ENCODE assay signal across 27 mouse cellular contexts in genomic region chr4:89463121-89463520, GRCm38 (mm10).
"Had no signal": no experiment of that assay in that cellular context is flagged by ENCODE, and none has a peak within 500 bp of the region (broad histone marks: within the 10 kb centered on the region; RNA-seq: fewer than 3 reads in every experiment).

No protein-coding gene starts in this region.

- H3K9me3 ChIP-seq: embryonic facial prominence, embryonic 10.5 days; embryonic facial prominence, embryonic 12.5 days; embryonic facial prominence, embryonic 13.5 days; embryonic facial prominence, embryonic 15.5 days; forebrain, embryonic 10.5 days; forebrain, embryonic 12.5 days; forebrain, embryonic 13.5 days; forebrain, embryonic 15.5 days; heart, embryonic 10.5 days had no signal

- H3K27me3 ChIP-seq: embryonic facial prominence, embryonic 12.5 days; embryonic facial prominence, embryonic 13.5 days; embryonic facial prominence, embryonic 15.5 days; forebrain, embryonic 13.5 days; forebrain, embryonic 15.5 days had no signal

- H3K4me3 ChIP-seq: embryonic facial prominence, embryonic 10.5 days; embryonic facial prominence, embryonic 12.5 days; embryonic facial prominence, embryonic 13.5 days; embryonic facial prominence, embryonic 15.5 days; erythroblast, embryonic 14.5 days; forebrain, embryonic 10.5 days; forebrain, embryonic 12.5 days; forebrain, embryonic 13.5 days; forebrain, embryonic 15.5 days; gastrocnemius, adult 2 months; heart, adult 2 months; heart, embryonic 10.5 days had no signal

- H3K4me2 ChIP-seq: embryonic facial prominence, embryonic 12.5 days; embryonic facial prominence, embryonic 13.5 days; embryonic facial prominence, embryonic 15.5 days; forebrain, embryonic 12.5 days; forebrain, embryonic 13.5 days; forebrain, embryonic 15.5 days had no signal

- H3K36me3 ChIP-seq: embryonic facial prominence, embryonic 10.5 days; embryonic facial prominence, embryonic 12.5 days; embryonic facial prominence, embryonic 13.5 days; embryonic facial prominence, embryonic 15.5 days; forebrain, embryonic 10.5 days; forebrain, embryonic 12.5 days; forebrain, embryonic 15.5 days; heart, embryonic 10.5 days had no signal

- DNase-seq: cerebellum, adult 9-10 months; cerebellum, adult 9-11 months; cerebellum, postnatal 10 days; cerebellum, postnatal 14 days; cerebellum, postnatal 25 days; cerebellum, postnatal 36 days; embryo, embryonic 11 days; forebrain, postnatal 0 days; gastrocnemius, adult 2 months; gastrocnemius, postnatal 10 days; gastrocnemius, postnatal 14 days; gastrocnemius, postnatal 25 days; gastrocnemius, postnatal 36 days; heart, adult 18-20 months; heart, adult 2 months had no signal

- H3K27ac ChIP-seq: embryonic facial prominence, embryonic 10.5 days; embryonic facial prominence, embryonic 12.5 days; embryonic facial prominence, embryonic 13.5 days; embryonic facial prominence, embryonic 15.5 days; forebrain, embryonic 10.5 days; forebrain, embryonic 12.5 days; forebrain, embryonic 13.5 days; forebrain, embryonic 15.5 days; gastrocnemius, adult 2 months; heart, adult 2 months; heart, embryonic 10.5 days had no signal

- ATAC-seq: forebrain, embryonic 13.5 days; forebrain, embryonic 14.5 days; forebrain, embryonic 15.5 days; forebrain, embryonic 16.5 days; forebrain, postnatal 0 days had no signal

- H3K9ac ChIP-seq: embryonic facial prominence, embryonic 12.5 days; embryonic facial prominence, embryonic 13.5 days; embryonic facial prominence, embryonic 15.5 days; forebrain, embryonic 12.5 days; forebrain, embryonic 13.5 days; forebrain, embryonic 15.5 days; forebrain, postnatal 0 days had no signal

- H3K4me1 ChIP-seq: embryonic facial prominence, embryonic 10.5 days; embryonic facial prominence, embryonic 12.5 days; embryonic facial prominence, embryonic 13.5 days; embryonic facial prominence, embryonic 15.5 days; forebrain, embryonic 10.5 days; forebrain, embryonic 12.5 days; forebrain, embryonic 13.5 days; forebrain, embryonic 15.5 days; heart, embryonic 10.5 days had no signal
